Mouse (Mus musculus) embryonic facial prominence, embryonic 11.5 days (tissue): Measurements from ENCODE around the gene Crebrf. TPM values are rescaled to one million over a fixed set of nuclear protein-coding genes. Genes with fewer than 3 reads are reported as not detected.
A peak's percentile ranks its signal among the peaks of the same experiment; 100 is the strongest.

Experiments used
- ATAC-seq: fragments of 200-750 bp; cut with Nextera tagmentation; replicated peaks from 2 replicates; pipeline ENCODE4 v1.8.0; 2017; ENCODE audit warnings: low read depth; ENCODE audit not compliant: insufficient number of reproducible peaks, low FRiP score, low TSS enrichment
- DNase-seq: peaks from one replicate; pipeline ENCODE4 v3.0.0-alpha.2; 2015; ENCODE audit warnings: low spot score
- H3K27ac ChIP-seq: fragments of 300-500 bp; sonication (generic); replicated peaks from 2 replicates; pipeline ENCODE4 v1.5.1; 2014; ENCODE audit warnings: mild to moderate bottlenecking, low read depth, low read length, control low read depth
- H3K27me3 ChIP-seq: fragments of 300-500 bp; sonication (generic); 2 replicates; pipeline ENCODE4 v1.6.1; 2014; ENCODE audit warnings: mild to moderate bottlenecking, low read length, moderate library complexity, mixed read lengths; ENCODE audit not compliant: control insufficient read depth, insufficient read depth
- H3K36me3 ChIP-seq: fragments of 300-500 bp; sonication (generic); replicated peaks from 2 replicates; pipeline ENCODE4 v1.6.1; 2014; ENCODE audit warnings: low read depth, mild to moderate bottlenecking, low read length, moderate library complexity, mixed read lengths; ENCODE audit not compliant: control insufficient read depth, insufficient read depth
- H3K4me1 ChIP-seq: fragments of 300-500 bp; sonication (generic); 2 replicates; pipeline ENCODE4 v1.6.1; 2014; ENCODE audit warnings: low read length, mixed read lengths; ENCODE audit not compliant: control insufficient read depth, insufficient read depth
- H3K4me2 ChIP-seq: fragments of 300-500 bp; sonication (generic); 2 replicates; pipeline ENCODE4 v1.6.1; 2014; ENCODE audit warnings: low read depth, mild to moderate bottlenecking, control low read depth, low read length, moderate library complexity
- H3K4me3 ChIP-seq: fragments of 300-500 bp; sonication (generic); 2 replicates; pipeline ENCODE4 v1.5.1; 2014; ENCODE audit warnings: low read depth, low read length, control low read depth
- H3K9ac ChIP-seq: fragments of 300-500 bp; sonication (generic); replicated peaks from 2 replicates; pipeline ENCODE4 v1.6.1; 2014; ENCODE audit warnings: mild to moderate bottlenecking, control low read depth, low read length
- H3K9me3 ChIP-seq: fragments of 300-500 bp; sonication (generic); replicated peaks from 2 replicates; pipeline ENCODE4 v1.6.1; 2016; ENCODE audit warnings: mild to moderate bottlenecking, low read length, inconsistent platforms, mixed read lengths; ENCODE audit not compliant: control insufficient read depth
- WGBS: fragments of 180-500 bp; shearing (Covaris S2); extraction: QIAGEN DNeasy Blood & Tissue Kit; methylation state at CpG from one replicate; pipeline ENCODE4 v1.1.7; 2014; 5-methylcytosine and 5-hydroxymethylcytosine counted together
- polyA plus RNA-seq: library from polyadenylated mRNA; unstranded; fragments of >200 nt; fragmentation: Nextera tagmentation; extraction: Ambion mirVana; gene quantifications from 2 replicates; pipeline ENCODE4 v1.2.1, GENCODE M21; 2014

Crebrf gene
- polyA plus RNA-seq, 1 experiment from 2014 or later = 3.5 TPM

- no peaks in the 10 kb centered on the region for H3K27me3 ChIP-seq
Measured at GRCm38 (mm10) chr17:26794744-26795143, 79.3 kb downstream of the Crebrf start.

GRCm38 (mm10) chr17:26795386-26795785, 79.9 kb downstream of the Crebrf start:
- peaks cover 3% of the 10 kb centered on the region; the same call in 1 of the 2 replicates for H3K36me3 ChIP-seq
- H3K4me1 ChIP-seq = no peaks in the 10 kb centered on the region
- no peak overlapping the region for H3K4me2 ChIP-seq
- WGBS = 76% methylated on average over 7 of the region's 7 CpGs
- H3K27ac ChIP-seq = no peak overlapping the region
- no peak for ATAC-seq
- no peak overlapping the region for H3K9ac ChIP-seq
- no peaks in the 10 kb centered on the region for H3K27me3 ChIP-seq
- no peak overlapping the region for H3K4me3 ChIP-seq
- no peak for DNase-seq
- no peaks in the 10 kb centered on the region for H3K9me3 ChIP-seq

More at GRCm38 (mm10) chr17:26794744-26795143, 79.3 kb downstream of the Crebrf start:
- no peaks in the 10 kb centered on the region for H3K4me1 ChIP-seq
- no peak overlapping the region for H3K4me3 ChIP-seq
- DNase-seq = peak; percentile 52
- 22% methylated on average over 3 of the region's 3 CpGs for WGBS
- ATAC-seq = no peak
- no peak overlapping the region for H3K4me2 ChIP-seq
- H3K36me3 ChIP-seq = peaks cover 3% of the 10 kb centered on the region; the same call in 1 of the 2 replicates
- no peak overlapping the region for H3K27ac ChIP-seq
- no peaks in the 10 kb centered on the region for H3K9me3 ChIP-seq
- H3K9ac ChIP-seq = no peak overlapping the region

GRCm38 (mm10) chr17:26797379-26798128, 82.1 kb downstream of the Crebrf start:
- Histone ChIP-seq H3K4me2 (no peak overlapping the region), H3K9ac (no peak overlapping the region), H3K9me3 (no peaks in the 10 kb centered on the region), H3K4me3 (no peak overlapping the region), H3K27me3 (no peaks in the 10 kb centered on the region), H3K36me3 (no peaks in the 10 kb centered on the region; the same call in 1 of the 2 replicates), H3K4me1 (no peaks in the 10 kb centered on the region), H3K27ac (no peak overlapping the region)
- DNase-seq = no peak
- 69% methylated on average over 6 of the region's 6 CpGs for WGBS
- no peak for ATAC-seq

GRCm38 (mm10) chr17:26802886-26803285, 87.4 kb downstream of the Crebrf start:
- H3K9me3 ChIP-seq = no peaks in the 10 kb centered on the region
- H3K27ac ChIP-seq = no peak overlapping the region
- H3K4me1 ChIP-seq = no peaks in the 10 kb centered on the region
- no peaks in the 10 kb centered on the region for H3K27me3 ChIP-seq
- 81% methylated on average over 3 of the region's 3 CpGs for WGBS
- no peaks in the 10 kb centered on the region for H3K36me3 ChIP-seq
- ATAC-seq (no peak), DNase-seq (no peak)
- H3K4me2 ChIP-seq = no peak overlapping the region
- H3K4me3 ChIP-seq = no peak overlapping the region
- H3K9ac ChIP-seq = no peak overlapping the region

- H3K27me3 ChIP-seq = no peaks in the 10 kb centered on the region
- no peaks in the 10 kb centered on the region for H3K36me3 ChIP-seq
- no peak overlapping the region for H3K4me2 ChIP-seq
- no peaks in the 10 kb centered on the region for H3K9me3 ChIP-seq
- H3K9ac ChIP-seq = no peak overlapping the region
- DNase-seq (no peak), ATAC-seq (no peak)
- H3K4me1 ChIP-seq = no peaks in the 10 kb centered on the region
- H3K4me3 ChIP-seq = no peak overlapping the region
- no peak overlapping the region for H3K27ac ChIP-seq
- WGBS = 77% methylated on average over 2 of the region's 2 CpGs
Measured at GRCm38 (mm10) chr17:26812607-26813006, 97.2 kb downstream of the Crebrf start.

- H3K36me3 ChIP-seq = no peaks in the 10 kb centered on the region
- no peaks in the 10 kb centered on the region for H3K27me3 ChIP-seq
- H3K9ac ChIP-seq = no peak overlapping the region
- H3K9me3 ChIP-seq = no peaks in the 10 kb centered on the region
- ATAC-seq = no peak
- H3K27ac ChIP-seq = no peak overlapping the region
- no peak overlapping the region for H3K4me2 ChIP-seq
- no peak for DNase-seq
- no peaks in the 10 kb centered on the region for H3K4me1 ChIP-seq
- no peak overlapping the region for H3K4me3 ChIP-seq
- WGBS = 84% methylated on average over 9 of the region's 9 CpGs
Measured at GRCm38 (mm10) chr17:26813497-26813896, 98.0 kb downstream of the Crebrf start.

- WGBS = 75% methylated on average over 6 of the region's 6 CpGs
- H3K9me3 ChIP-seq = no peaks in the 10 kb centered on the region
Measured at GRCm38 (mm10) chr17:26816810-26817209, 101.4 kb downstream of the Crebrf start.

GRCm38 (mm10) chr17:26817776-26818175, 102.3 kb downstream of the Crebrf start:
- H3K27me3 ChIP-seq = no peaks in the 10 kb centered on the region
- no peak overlapping the region for H3K9ac ChIP-seq
- no peak overlapping the region for H3K4me3 ChIP-seq
- DNase-seq (no peak), ATAC-seq (no peak)
- H3K4me2 ChIP-seq = no peak overlapping the region
- H3K9me3 ChIP-seq = no peaks in the 10 kb centered on the region
- H3K4me1 ChIP-seq = no peaks in the 10 kb centered on the region
- H3K27ac ChIP-seq = no peak overlapping the region
- no peaks in the 10 kb centered on the region for H3K36me3 ChIP-seq

More at GRCm38 (mm10) chr17:26816810-26817209, 101.4 kb downstream of the Crebrf start:
- no peak overlapping the region for H3K4me3 ChIP-seq
- no peak overlapping the region for H3K27ac ChIP-seq
- H3K36me3 ChIP-seq = no peaks in the 10 kb centered on the region
- H3K9ac ChIP-seq = no peak overlapping the region
- DNase-seq (no peak), ATAC-seq (no peak)
- H3K4me2 ChIP-seq = no peak overlapping the region
- H3K27me3 ChIP-seq = no peaks in the 10 kb centered on the region
- no peaks in the 10 kb centered on the region for H3K4me1 ChIP-seq
